14 mouse cellular contexts compared by ENCODE assay signal in the genomic region with DNA sequence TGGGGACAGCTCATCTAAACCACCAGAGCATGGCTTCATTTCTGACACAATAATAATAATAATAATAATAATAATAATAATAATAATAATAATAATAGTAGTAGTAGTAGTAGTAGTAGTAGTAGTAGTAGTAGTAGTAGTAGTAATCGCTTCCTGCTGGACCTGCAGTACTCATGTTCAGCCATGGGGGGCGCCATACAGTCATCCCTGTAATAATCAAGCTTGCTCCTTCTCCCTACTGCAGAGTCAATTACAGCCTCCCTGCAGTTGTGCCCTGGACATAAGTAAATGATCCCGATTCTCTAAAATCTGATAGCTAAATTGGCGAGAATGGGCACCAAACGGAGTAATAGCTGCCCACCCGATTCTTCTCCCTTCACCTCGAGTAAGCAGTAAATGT.
DNase-seq lines count a peak whose midpoint lies in the region; ATAC-seq and TF ChIP-seq lines count a peak whose summit lies in the region.
"Had no signal": no experiment of that assay in that cellular context is flagged by ENCODE, and none has a peak within 500 bp of the region (broad histone marks: within the 10 kb centered on the region; RNA-seq: fewer than 3 reads in every experiment).

No protein-coding gene starts in this region.

- ATAC-seq in granulocyte monocyte progenitor cell, adult 5-6 weeks (replicated peaks; ENCODE audit: poor library complexity, severe bottlenecking) = peak; percentile 67; the same call in 1 of the 2 replicates
- no peak for ATAC-seq in frontal cortex, adult (ENCODE audit: low TSS enrichment)
- ATAC-seq: activated CD4-positive, CD25-positive, alpha-beta regulatory T cell, adult 4 months; forebrain, embryonic 14.5 days; midbrain, embryonic 13.5 days had no signal

- no peaks in the 10 kb centered on the region for H3K4me1 ChIP-seq in lung, adult 2 months (ENCODE audit: control insufficient read depth, insufficient read depth, low read length)
- H3K4me1 ChIP-seq: liver, embryonic 13.5 days; midbrain, embryonic 13.5 days had no signal

- H3K4me3 ChIP-seq in lung, adult 2 months (replicated peaks; ENCODE audit: extremely low read depth, low read depth, low read length) = no peak overlapping the region
- H3K4me3 ChIP-seq: embryonic facial prominence, embryonic 12.5 days; hindbrain, embryonic 12.5 days; liver, embryonic 13.5 days; midbrain, embryonic 13.5 days had no signal

- WGBS in lung, adult 2 months = 85% methylated on average over 7 of the region's 7 CpGs

- TF ChIP-seq CTCF in lung, adult 2 months (IDR thresholded peaks at IDR 0.05; ENCODE audit: insufficient read depth, low read length) = peak; percentile 32; the same call in 1 of the 2 replicates

- DNase-seq in cerebellum, postnatal 10 days = peak; percentile 29 to 39
- DNase-seq in cerebellum, adult 11 months = no peak
- DNase-seq in lung, adult 2 months = no peak
- no peak for DNase-seq in lung, postnatal 25 days (ENCODE audit: low spot score)
- DNase-seq in thymus, postnatal 0 days (ENCODE audit: low spot score) = peak; percentile 36
- no peak for DNase-seq in retina, embryonic 14.5 days (ENCODE audit: low spot score)
- DNase-seq: liver, embryonic 13.5 days had no signal

- TF ChIP-seq POLR2A in lung, adult 2 months (IDR thresholded peaks at IDR 0.05; ENCODE audit: borderline replicate concordance, extremely low read depth, low read depth, low read length) = no peak

Comparison
In these comparisons a context has a peak if more than half of its experiments do, and no peak if none do; other contexts are left out.
1. DNase-seq: peak in cerebellum, postnatal 10 days (2 of 2) and thymus, postnatal 0 days (single experiment); none in cerebellum, adult 11 months (single experiment), lung, adult 2 months (single experiment), lung, postnatal 25 days (single experiment) and retina, embryonic 14.5 days (single experiment).